ENCODE assay signal across 10 mouse cellular contexts in the genomic region with DNA sequence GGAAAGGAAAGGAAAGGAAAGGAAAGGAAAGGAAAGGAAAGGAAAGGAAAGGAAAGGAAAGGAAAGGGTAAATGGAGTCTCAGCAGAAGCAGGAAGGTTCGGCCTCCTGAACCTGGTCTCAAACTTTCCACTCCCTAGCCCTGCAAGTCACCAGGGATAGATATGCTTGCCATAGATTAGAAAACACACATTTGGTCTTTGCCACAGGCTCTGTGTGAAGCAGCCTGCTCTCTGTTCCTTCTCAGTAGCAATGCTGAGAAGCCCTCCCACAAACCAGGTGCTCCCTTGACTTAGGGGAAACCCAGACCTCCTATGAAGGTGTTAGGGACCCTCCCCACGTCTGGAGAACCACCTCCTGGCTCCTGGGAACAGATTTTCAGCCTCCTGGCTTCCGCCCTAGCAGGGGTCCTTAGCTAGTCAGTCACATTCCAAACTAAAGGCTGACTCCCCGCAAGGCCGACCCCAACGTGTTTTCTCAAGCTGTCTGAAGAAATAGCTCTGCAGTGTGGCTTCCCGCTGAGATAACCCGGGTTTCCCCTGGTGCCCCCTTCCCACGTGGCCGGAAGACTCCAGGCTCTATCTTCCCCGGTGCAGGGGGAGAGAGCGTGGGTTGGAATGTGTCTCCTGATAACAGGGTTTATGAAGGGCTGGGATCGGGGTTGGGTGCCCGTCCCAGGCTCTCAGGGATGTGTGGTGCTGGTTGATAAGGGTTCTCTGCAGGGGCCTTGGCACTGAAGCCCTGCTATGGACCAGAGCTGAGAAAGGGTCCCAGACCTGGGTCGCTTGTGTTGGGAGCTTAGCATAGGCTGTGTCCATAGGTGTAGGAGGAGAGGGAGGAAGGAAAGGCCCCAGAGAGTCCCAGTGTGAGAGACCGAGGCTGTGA. TPM values are rescaled to one million over a fixed set of nuclear protein-coding genes. Genes with fewer than 3 reads are reported as not detected.
DNase-seq lines count a peak whose midpoint lies in the region; ATAC-seq lines count a peak whose summit lies in the region.
"Had no signal": no experiment of that assay in that cellular context is flagged by ENCODE, and none has a peak within 500 bp of the region (broad histone marks: within the 10 kb centered on the region; RNA-seq: fewer than 3 reads in every experiment).

No protein-coding gene starts in this region.

- H3K27me3 ChIP-seq in neural tube, embryonic 13.5 days, result no peaks in the 10 kb centered on the region
- no peaks in the 10 kb centered on the region for H3K27me3 ChIP-seq in neural tube, embryonic 15.5 days (replicated peaks)
- H3K27me3 ChIP-seq in heart, embryonic 13.5 days (replicated peaks), result no peaks in the 10 kb centered on the region
- H3K27me3 ChIP-seq in liver, embryonic 15.5 days, result no peaks in the 10 kb centered on the region
- H3K27me3 ChIP-seq: embryonic facial prominence, embryonic 12.5 days; midbrain, embryonic 12.5 days had no signal

- peak overlapping the region; percentile 3; the same call in 1 of the 2 replicates for H3K9ac ChIP-seq in neural tube, embryonic 13.5 days
- no peak overlapping the region for H3K9ac ChIP-seq in neural tube, embryonic 15.5 days (replicated peaks)
- H3K9ac ChIP-seq in heart, embryonic 13.5 days, result peak overlapping the region; percentile 74
- peak overlapping the region; percentile 68 for H3K9ac ChIP-seq in liver, embryonic 15.5 days
- H3K9ac ChIP-seq: embryonic facial prominence, embryonic 12.5 days; midbrain, embryonic 12.5 days had no signal

- ATAC-seq in neural tube, embryonic 13.5 days (ENCODE audit: low read depth), result no peak
- ATAC-seq in neural tube, embryonic 15.5 days (ENCODE audit: low FRiP score), result no peak
- peak; percentile 82 for ATAC-seq in heart, embryonic 13.5 days (ENCODE audit: extremely low read depth, insufficient number of reproducible peaks, low FRiP score, low TSS enrichment)
- peak; percentile 96 for ATAC-seq in liver, embryonic 15.5 days (ENCODE audit: insufficient read depth)

- H3K4me2 ChIP-seq in neural tube, embryonic 13.5 days, result no peak overlapping the region
- H3K4me2 ChIP-seq in neural tube, embryonic 15.5 days, result no peak overlapping the region
- H3K4me2 ChIP-seq in heart, embryonic 13.5 days, result peak overlapping the region; percentile 62
- H3K4me2 ChIP-seq in liver, embryonic 15.5 days, result peak overlapping the region; percentile 84
- H3K4me2 ChIP-seq: embryonic facial prominence, embryonic 12.5 days; midbrain, embryonic 12.5 days had no signal

- H3K4me3 ChIP-seq in neural tube, embryonic 13.5 days, result no peak overlapping the region
- no peak overlapping the region for H3K4me3 ChIP-seq in neural tube, embryonic 15.5 days (replicated peaks)
- H3K4me3 ChIP-seq in heart, embryonic 13.5 days, result peak overlapping the region; percentile 11; the same call in 1 of the 2 replicates
- peak overlapping the region; percentile 46 for H3K4me3 ChIP-seq in liver, embryonic 15.5 days (replicated peaks)
- H3K4me3 ChIP-seq: embryonic facial prominence, embryonic 12.5 days; midbrain, embryonic 12.5 days had no signal

- no peaks in the 10 kb centered on the region for H3K36me3 ChIP-seq in neural tube, embryonic 13.5 days
- no peaks in the 10 kb centered on the region for H3K36me3 ChIP-seq in neural tube, embryonic 15.5 days
- H3K36me3 ChIP-seq in heart, embryonic 13.5 days, result no peaks in the 10 kb centered on the region
- H3K36me3 ChIP-seq in liver, embryonic 15.5 days (replicated peaks), result no peaks in the 10 kb centered on the region
- H3K36me3 ChIP-seq: embryonic facial prominence, embryonic 12.5 days; midbrain, embryonic 12.5 days had no signal

- H3K27ac ChIP-seq in neural tube, embryonic 13.5 days (replicated peaks), result no peak overlapping the region
- H3K27ac ChIP-seq in neural tube, embryonic 15.5 days (replicated peaks), result no peak overlapping the region
- peak overlapping the region; percentile 97 for H3K27ac ChIP-seq in heart, embryonic 13.5 days (replicated peaks)
- peak overlapping the region; percentile 100 for H3K27ac ChIP-seq in liver, embryonic 15.5 days (replicated peaks)
- H3K27ac ChIP-seq: embryonic facial prominence, embryonic 12.5 days; midbrain, embryonic 12.5 days had no signal

- 34% methylated on average over 16 of the region's 16 CpGs for WGBS in neural tube, embryonic 13.5 days
- whole genome bisulfite sequencing in neural tube, embryonic 15.5 days, result 35% methylated on average over 16 of the region's 16 CpGs
- 5% methylated on average over 16 of the region's 16 CpGs for WGBS in heart, embryonic 13.5 days
- 6% methylated on average over 16 of the region's 16 CpGs for WGBS in liver, embryonic 15.5 days (ENCODE audit: insufficient replicate concordance)

- H3K4me1 ChIP-seq in neural tube, embryonic 13.5 days (replicated peaks), result peaks cover 6% of the 10 kb centered on the region
- peaks cover 4% of the 10 kb centered on the region; the same call in 1 of the 2 replicates for H3K4me1 ChIP-seq in neural tube, embryonic 15.5 days
- H3K4me1 ChIP-seq in heart, embryonic 13.5 days, result peaks cover 63% of the 10 kb centered on the region
- peaks cover 92% of the 10 kb centered on the region for H3K4me1 ChIP-seq in liver, embryonic 15.5 days (replicated peaks)
- H3K4me1 ChIP-seq: embryonic facial prominence, embryonic 12.5 days had no signal

- no peaks in the 10 kb centered on the region for H3K9me3 ChIP-seq in neural tube, embryonic 13.5 days
- H3K9me3 ChIP-seq in neural tube, embryonic 15.5 days (replicated peaks), result no peaks in the 10 kb centered on the region
- H3K9me3 ChIP-seq in heart, embryonic 13.5 days, result no peaks in the 10 kb centered on the region
- no peaks in the 10 kb centered on the region for H3K9me3 ChIP-seq in liver, embryonic 15.5 days (replicated peaks)
- H3K9me3 ChIP-seq: embryonic facial prominence, embryonic 12.5 days; midbrain, embryonic 12.5 days had no signal

- DNase-seq in thymus, postnatal 4 days, result peak; percentile 50
- DNase-seq in cerebellum, postnatal 4 days (ENCODE audit: low spot score in 2 of 2), result no peak
- no peak for DNase-seq in frontal cortex, postnatal 25 days (ENCODE audit: low spot score in 2 of 2)
- DNase-seq in urinary bladder, postnatal 4 days (ENCODE audit: low spot score in 2 of 2), result no peak

RNA-seq across cellular contexts. Expression of gene Prrc2b, which starts 23.0 kb away (rescaled TPM):
- polyA plus RNA-seq in neural tube, embryonic 13.5 days (2015; fragmentation: Nextera tagmentation; extraction: Ambion mirVana), result 61.6 and 69.8 TPM in 2 replicates
- polyA plus RNA-seq in neural tube, embryonic 15.5 days (2015; fragmentation: Nextera tagmentation; extraction: Ambion mirVana), result 56.6 and 59.9 TPM in 2 replicates
- polyA plus RNA-seq in heart, embryonic 13.5 days (2015; fragmentation: Nextera tagmentation; extraction: Ambion mirVana), result 24.5 and 25.1 TPM in 2 replicates
- polyA plus RNA-seq in liver, embryonic 15.5 days (2015; fragmentation: Nextera tagmentation; extraction: Ambion mirVana), result 8.3 and 9.6 TPM in 2 replicates

RNA-seq across cellular contexts. Expression of gene Plpp7, which starts 32.6 kb away (rescaled TPM):
- polyA plus RNA-seq in neural tube, embryonic 13.5 days (2015; fragmentation: Nextera tagmentation; extraction: Ambion mirVana), result 22.6 and 24.1 TPM in 2 replicates
- 26.1 and 32.6 TPM in 2 replicates for polyA plus RNA-seq in neural tube, embryonic 15.5 days (2015; fragmentation: Nextera tagmentation; extraction: Ambion mirVana)
- polyA plus RNA-seq in heart, embryonic 13.5 days (2015; fragmentation: Nextera tagmentation; extraction: Ambion mirVana), result 13.9 and 14.2 TPM in 2 replicates
- polyA plus RNA-seq in liver, embryonic 15.5 days (2015; fragmentation: Nextera tagmentation; extraction: Ambion mirVana), result 1.9 and 2.0 TPM in 2 replicates

RNA-seq across cellular contexts. Expression of gene Fam78a, which starts 43.2 kb away (rescaled TPM):
- polyA plus RNA-seq in neural tube, embryonic 13.5 days (2015; fragmentation: Nextera tagmentation; extraction: Ambion mirVana), result 0.88 and 1.2 TPM in 2 replicates
- 0.92 and 3.1 TPM in 2 replicates for polyA plus RNA-seq in neural tube, embryonic 15.5 days (2015; fragmentation: Nextera tagmentation; extraction: Ambion mirVana)
- 29.3 and 32.8 TPM in 2 replicates for polyA plus RNA-seq in heart, embryonic 13.5 days (2015; fragmentation: Nextera tagmentation; extraction: Ambion mirVana)
- polyA plus RNA-seq in liver, embryonic 15.5 days (2015; fragmentation: Nextera tagmentation; extraction: Ambion mirVana), result 11.4 TPM in 2 replicates

Comparison
In these comparisons a context has a peak if more than half of its experiments do, and no peak if none do; other contexts are left out.
1. ATAC-seq: peak in heart, embryonic 13.5 days (single experiment) and liver, embryonic 15.5 days (single experiment); none in neural tube, embryonic 13.5 days (single experiment) and neural tube, embryonic 15.5 days (single experiment).
2. H3K27ac ChIP-seq: peak in heart, embryonic 13.5 days (single experiment) and liver, embryonic 15.5 days (single experiment); none in neural tube, embryonic 13.5 days (single experiment) and neural tube, embryonic 15.5 days (single experiment).
3. H3K4me2 ChIP-seq: peak in heart, embryonic 13.5 days (single experiment) and liver, embryonic 15.5 days (single experiment); none in neural tube, embryonic 13.5 days (single experiment) and neural tube, embryonic 15.5 days (single experiment).
4. H3K4me3 ChIP-seq: peak in heart, embryonic 13.5 days (single experiment) and liver, embryonic 15.5 days (single experiment); none in neural tube, embryonic 13.5 days (single experiment) and neural tube, embryonic 15.5 days (single experiment).